22 mouse cellular contexts compared by ENCODE assay signal in the genomic region with DNA sequence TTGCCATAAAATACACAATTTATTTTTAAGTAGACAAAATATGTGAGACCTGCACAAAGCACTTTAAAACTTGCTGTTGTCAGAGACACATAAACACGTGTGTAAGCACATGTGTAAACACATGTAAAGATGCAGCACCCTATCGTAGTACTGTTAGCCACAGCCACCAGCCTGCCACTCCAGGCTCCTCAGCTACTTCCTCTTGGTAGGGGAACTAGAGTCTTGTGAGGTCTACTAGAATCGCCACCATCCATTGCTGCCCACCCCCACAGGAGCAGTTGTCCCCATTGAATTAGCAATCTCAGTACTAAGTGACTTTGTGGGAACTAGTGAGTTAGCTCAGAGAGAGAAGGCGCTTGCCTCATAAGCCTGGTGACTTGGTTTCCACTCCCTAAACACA. TPM values are rescaled to one million over a fixed set of nuclear protein-coding genes. Genes with fewer than 3 reads are reported as not detected.
A peak's percentile ranks its signal among the peaks of the same experiment; 100 is the strongest.
DNase-seq lines count a peak whose midpoint lies in the region; ATAC-seq and TF ChIP-seq lines count a peak whose summit lies in the region.
"Had no signal": no experiment of that assay in that cellular context is flagged by ENCODE, and none has a peak within 500 bp of the region (broad histone marks: within the 10 kb centered on the region; RNA-seq: fewer than 3 reads in every experiment).

No protein-coding gene starts in this region.

- DNase-seq in heart, postnatal 4 days = no peak
- DNase-seq in liver, adult 2 months (ENCODE audit: extremely low read depth, low read depth, low spot score) = no peak
- no peak for DNase-seq in liver, embryonic 11.5 days (ENCODE audit: low spot score)
- no peak for DNase-seq in forebrain, embryonic 14.5 days (ENCODE audit: low spot score)
- DNase-seq: cerebellum, adult 11 months; cerebellum, adult 8-10 months; cerebellum, postnatal 14 days; gastrocnemius, adult 2 months; gastrocnemius, postnatal 36 days; heart, adult 18-20 months; heart, postnatal 36 days had no signal

- peaks cover 22% of the 10 kb centered on the region for H3K4me1 ChIP-seq in heart, embryonic 13.5 days
- H3K4me1 ChIP-seq in liver, adult 2 months (ENCODE audit: control insufficient read depth, insufficient read depth, low read length) = peaks cover 10% of the 10 kb centered on the region
- H3K4me1 ChIP-seq in liver, embryonic 11.5 days (replicated peaks; ENCODE audit: control insufficient read depth, insufficient read depth, low read length) = peaks cover 3% of the 10 kb centered on the region; the same call in 1 of the 2 replicates
- H3K4me1 ChIP-seq in bone marrow macrophage, adult 2 months (ENCODE audit: control insufficient read depth, insufficient read depth, low read length) = peaks cover 19% of the 10 kb centered on the region
- H3K4me1 ChIP-seq in forebrain, embryonic 14.5 days (ENCODE audit: control insufficient read depth, insufficient read depth, low read length) = no peaks in the 10 kb centered on the region
- no peaks in the 10 kb centered on the region for H3K4me1 ChIP-seq in intestine, postnatal 0 days (replicated peaks; ENCODE audit: control insufficient read depth, insufficient read depth, low read length)

- no peaks in the 10 kb centered on the region for H3K27me3 ChIP-seq in heart, embryonic 13.5 days (replicated peaks)
- H3K27me3 ChIP-seq in liver, adult 2 months (ENCODE audit: control insufficient read depth, insufficient read depth, low read length) = no peaks in the 10 kb centered on the region
- no peaks in the 10 kb centered on the region for H3K27me3 ChIP-seq in liver, embryonic 11.5 days (replicated peaks; ENCODE audit: control insufficient read depth, insufficient read depth, low read length)
- no peaks in the 10 kb centered on the region for H3K27me3 ChIP-seq in forebrain, embryonic 14.5 days (replicated peaks; ENCODE audit: control insufficient read depth, insufficient read depth, low read length)
- H3K27me3 ChIP-seq in intestine, postnatal 0 days (replicated peaks; ENCODE audit: control insufficient read depth, insufficient read depth, low read length) = no peaks in the 10 kb centered on the region
- H3K27me3 ChIP-seq: embryonic facial prominence, embryonic 12.5 days; hindbrain, embryonic 13.5 days; intestine, embryonic 15.5 days; Patski had no signal

- TF ChIP-seq CTCF in liver, adult 2 months (IDR thresholded peaks at IDR 0.05; ENCODE audit: low read depth, low read length) = no peak
- TF ChIP-seq CTCF in bone marrow macrophage, adult 2 months (IDR thresholded peaks at IDR 0.05; ENCODE audit: low read depth, low read length) = no peak
- no peak for TF ChIP-seq CTCF in intestine, postnatal 0 days (IDR thresholded peaks at IDR 0.05; ENCODE audit: low read depth)

- no peak overlapping the region for H3K4me3 ChIP-seq in heart, embryonic 13.5 days
- H3K4me3 ChIP-seq in liver, adult 2 months (ENCODE audit: insufficient read depth, low read depth, low read length) = no peak overlapping the region
- H3K4me3 ChIP-seq in liver, embryonic 11.5 days (ENCODE audit: low read depth, low read length) = no peak overlapping the region
- no peak overlapping the region for H3K4me3 ChIP-seq in bone marrow macrophage, adult 2 months (ENCODE audit: insufficient read depth, low read length)
- no peak overlapping the region for H3K4me3 ChIP-seq in forebrain, embryonic 14.5 days (ENCODE audit: low read depth, low read length)
- no peak overlapping the region for H3K4me3 ChIP-seq in intestine, postnatal 0 days (ENCODE audit: low read depth, low read length)
- H3K4me3 ChIP-seq: embryonic facial prominence, embryonic 12.5 days; gastrocnemius, adult 2 months; hindbrain, embryonic 13.5 days; intestine, embryonic 15.5 days had no signal

- H3K9ac ChIP-seq in heart, embryonic 13.5 days = no peak overlapping the region
- no peak overlapping the region for H3K9ac ChIP-seq in liver, adult 2 months (ENCODE audit: low read depth, low read length)
- no peak overlapping the region for H3K9ac ChIP-seq in liver, embryonic 11.5 days (ENCODE audit: low read depth, low read length)
- H3K9ac ChIP-seq in forebrain, embryonic 14.5 days (ENCODE audit: low read length) = no peak overlapping the region
- no peak overlapping the region for H3K9ac ChIP-seq in intestine, postnatal 0 days (ENCODE audit: low read depth, low read length)
- H3K9ac ChIP-seq: embryonic facial prominence, embryonic 12.5 days; hindbrain, embryonic 13.5 days; intestine, embryonic 15.5 days had no signal

- H3K36me3 ChIP-seq in heart, embryonic 13.5 days = peaks cover 55% of the 10 kb centered on the region
- H3K36me3 ChIP-seq in liver, adult 2 months (ENCODE audit: control insufficient read depth, insufficient read depth, low read length) = peaks cover 19% of the 10 kb centered on the region
- peaks cover 9% of the 10 kb centered on the region; the same call in 1 of the 2 replicates for H3K36me3 ChIP-seq in liver, embryonic 11.5 days (ENCODE audit: control insufficient read depth, insufficient read depth, low read length)
- H3K36me3 ChIP-seq in forebrain, embryonic 14.5 days (ENCODE audit: control insufficient read depth, insufficient read depth, low read length) = peaks cover 48% of the 10 kb centered on the region
- H3K36me3 ChIP-seq in intestine, postnatal 0 days (ENCODE audit: control insufficient read depth, insufficient read depth) = peaks cover 27% of the 10 kb centered on the region; the same call in 1 of the 2 replicates

- 82% methylated on average over 4 of the region's 4 CpGs for WGBS in heart, embryonic 13.5 days
- WGBS in liver, adult 2 months = 83% methylated on average over 4 of the region's 4 CpGs
- WGBS in liver, embryonic 11.5 days = 70% methylated on average over 4 of the region's 4 CpGs
- WGBS in forebrain, embryonic 14.5 days = 90% methylated on average over 4 of the region's 4 CpGs
- WGBS in intestine, postnatal 0 days = 81% methylated on average over 4 of the region's 4 CpGs

- no peak for ATAC-seq in heart, embryonic 13.5 days (ENCODE audit: extremely low read depth, insufficient number of reproducible peaks, low FRiP score, low TSS enrichment)
- ATAC-seq in liver, embryonic 11.5 days (replicated peaks; ENCODE audit: low FRiP score) = no peak
- ATAC-seq in megakaryocyte, adult 5-6 weeks (ENCODE audit: poor library complexity, severe bottlenecking) = peak; percentile 82
- ATAC-seq in forebrain, embryonic 14.5 days = no peak
- ATAC-seq in intestine, postnatal 0 days = no peak
- ATAC-seq: activated CD4-positive, CD25-positive, alpha-beta regulatory T cell, adult 4 months; forebrain, embryonic 16.5 days; Patski had no signal

- H3K4me2 ChIP-seq in heart, embryonic 13.5 days = no peak overlapping the region
- no peak overlapping the region for H3K4me2 ChIP-seq in liver, embryonic 11.5 days
- H3K4me2 ChIP-seq in forebrain, embryonic 14.5 days (ENCODE audit: low read length) = no peak overlapping the region
- no peak overlapping the region for H3K4me2 ChIP-seq in intestine, postnatal 0 days (replicated peaks; ENCODE audit: low read depth)
- H3K4me2 ChIP-seq: embryonic facial prominence, embryonic 12.5 days; heart, embryonic 11.5 days; hindbrain, embryonic 13.5 days; intestine, embryonic 15.5 days had no signal

- H3K79me2 ChIP-seq in liver, adult 2 months (ENCODE audit: control insufficient read depth, insufficient read depth, low read length) = peaks cover 15% of the 10 kb centered on the region

- 0 out of 2 replicates have a peak overlapping the region, but pooled peaks have one; percentile 21 for H3K27ac ChIP-seq in heart, embryonic 13.5 days (replicated peaks)
- H3K27ac ChIP-seq in liver, adult 2 months (replicated peaks; ENCODE audit: insufficient read depth, low read depth, low read length) = peak overlapping the region; percentile 11; the same call in 1 of the 2 replicates
- no peak overlapping the region for H3K27ac ChIP-seq in liver, embryonic 11.5 days (ENCODE audit: low read depth, low read length)
- peak overlapping the region; percentile 48 for H3K27ac ChIP-seq in bone marrow macrophage, adult 2 months (ENCODE audit: insufficient read depth, low read depth, low read length)
- H3K27ac ChIP-seq in forebrain, embryonic 14.5 days (ENCODE audit: low read depth, low read length) = no peak overlapping the region
- no peak overlapping the region for H3K27ac ChIP-seq in intestine, postnatal 0 days (ENCODE audit: low read depth, low read length)
- H3K27ac ChIP-seq: gastrocnemius, adult 2 months; hindbrain, embryonic 13.5 days had no signal

- no peaks in the 10 kb centered on the region for H3K9me3 ChIP-seq in heart, embryonic 13.5 days
- no peaks in the 10 kb centered on the region for H3K9me3 ChIP-seq in liver, embryonic 11.5 days (ENCODE audit: control insufficient read depth, low read length)
- no peaks in the 10 kb centered on the region for H3K9me3 ChIP-seq in forebrain, embryonic 14.5 days (replicated peaks; ENCODE audit: control insufficient read depth, low read length)
- H3K9me3 ChIP-seq in intestine, postnatal 0 days (ENCODE audit: control insufficient read depth) = no peaks in the 10 kb centered on the region
- H3K9me3 ChIP-seq: embryonic facial prominence, embryonic 12.5 days; hindbrain, embryonic 13.5 days; intestine, embryonic 15.5 days had no signal

- TF ChIP-seq POLR2A in liver, adult 2 months (IDR thresholded peaks at IDR 0.05; ENCODE audit: extremely low read depth, insufficient read depth, low read length) = no peak
- no peak for TF ChIP-seq POLR2A in bone marrow macrophage, adult 2 months (IDR thresholded peaks at IDR 0.05; ENCODE audit: borderline replicate concordance, low read depth, low read length)

RNA-seq across cellular contexts. Expression of a gene that starts 34.5 kb away (rescaled TPM):
- 1.4 and 1.5 TPM in 2 replicates for polyA plus RNA-seq in heart, embryonic 13.5 days (2015; fragmentation: Nextera tagmentation; extraction: Ambion mirVana)
- 1 to 10 TPM; 1.6 to 1.7 TPM for total RNA-seq in heart, postnatal 4 days (2021)
- total RNA-seq in liver, adult 2 months (2014; rRNA removed) = 0.07 and 0.09 TPM in 2 replicates
- polyA plus RNA-seq in liver, adult 2 months (2012; rRNA removed) = 0.06 TPM in 1 of 2 replicates, not detected in the other
- polyA plus RNA-seq in liver, embryonic 11.5 days (2014; fragmentation: Nextera tagmentation; extraction: Ambion mirVana) = 0.27 and 0.43 TPM in 2 replicates
- not detected in 2 replicates for polyA plus RNA-seq in bone marrow macrophage, adult 2 months (2012; ENCODE audit: insufficient read depth, insufficient read length, missing spikeins)
- total RNA-seq in megakaryocyte, adult 5-6 weeks (2015) = 1.2 TPM in 1 of 2 replicates, not detected in the other
- 0.29 and 0.33 TPM in 2 replicates for total RNA-seq in megakaryocyte, adult 5-6 weeks (2017)
- polyA plus RNA-seq in forebrain, embryonic 14.5 days (2014; fragmentation: Nextera tagmentation; extraction: Ambion mirVana) = 0.91 and 1.1 TPM in 2 replicates
- 5.0 and 6.1 TPM in 2 replicates for polyA plus RNA-seq in intestine, postnatal 0 days (2015; fragmentation: Nextera tagmentation; extraction: Ambion mirVana)

RNA-seq across cellular contexts. Expression of a gene that starts 35.6 kb away (rescaled TPM):
- polyA plus RNA-seq in heart, embryonic 13.5 days (2015; fragmentation: Nextera tagmentation; extraction: Ambion mirVana) = 46.9 and 49.9 TPM in 2 replicates
- 10 to 100 TPM; 75.0 to 75.7 TPM for total RNA-seq in heart, postnatal 4 days (2021)
- 39.5 and 52.2 TPM in 2 replicates for total RNA-seq in liver, adult 2 months (2014; rRNA removed)
- 17.1 and 19.5 TPM in 2 replicates for polyA plus RNA-seq in liver, adult 2 months (2012; rRNA removed)
- polyA plus RNA-seq in liver, embryonic 11.5 days (2014; fragmentation: Nextera tagmentation; extraction: Ambion mirVana) = 39.5 TPM in 2 replicates
- 27.8 and 29.0 TPM in 2 replicates for polyA plus RNA-seq in bone marrow macrophage, adult 2 months (2012; ENCODE audit: insufficient read depth, insufficient read length, missing spikeins)
- 33.9 and 37.5 TPM in 2 replicates for total RNA-seq in megakaryocyte, adult 5-6 weeks (2015)
- 39.0 and 39.2 TPM in 2 replicates for total RNA-seq in megakaryocyte, adult 5-6 weeks (2017)
- polyA plus RNA-seq in forebrain, embryonic 14.5 days (2014; fragmentation: Nextera tagmentation; extraction: Ambion mirVana) = 161 and 175 TPM in 2 replicates
- polyA plus RNA-seq in intestine, postnatal 0 days (2015; fragmentation: Nextera tagmentation; extraction: Ambion mirVana) = 32.7 and 35.0 TPM in 2 replicates

Comparison
In these comparisons a context has a peak if more than half of its experiments do, and no peak if none do; other contexts are left out.
1. H3K27ac ChIP-seq: peak in heart, embryonic 13.5 days (single experiment), liver, adult 2 months (single experiment) and bone marrow macrophage, adult 2 months (single experiment); none in liver, embryonic 11.5 days (single experiment), forebrain, embryonic 14.5 days (single experiment) and intestine, postnatal 0 days (single experiment).